Mouse (Mus musculus) heart, embryonic 16.5 days (tissue): Measurements from ENCODE around the gene Rnf222. TPM values are rescaled to one million over a fixed set of nuclear protein-coding genes. Genes with fewer than 3 reads are reported as not detected.

Experiments
- ATAC-seq: fragments of 200-750 bp; cut with Nextera tagmentation; replicated peaks from 2 replicates; pipeline ENCODE4 v1.8.0; 2017; ENCODE audit warnings: moderate number of reproducible peaks; ENCODE audit not compliant: insufficient read depth, low FRiP score; ENCODE audit errors: extremely low read depth
- H3K27ac ChIP-seq: fragments of 300-500 bp; sonication (generic); 2 replicates; pipeline ENCODE4 v1.5.1; 2014; ENCODE audit warnings: mild to moderate bottlenecking, low read length, control low read depth, moderate library complexity
- H3K27me3 ChIP-seq: fragments of 300-500 bp; sonication (generic); 2 replicates; pipeline ENCODE4 v1.6.1; 2014; ENCODE audit warnings: low read length, mixed read lengths; ENCODE audit not compliant: control insufficient read depth, insufficient read depth
- H3K36me3 ChIP-seq: fragments of 300-500 bp; sonication (generic); 2 replicates; pipeline ENCODE4 v1.6.1; 2014; ENCODE audit not compliant: control insufficient read depth, insufficient read depth
- H3K4me1 ChIP-seq: fragments of 300-500 bp; sonication (generic); 2 replicates; pipeline ENCODE4 v1.6.1; 2014; ENCODE audit warnings: low read length, mixed read lengths; ENCODE audit not compliant: control insufficient read depth, insufficient read depth
- H3K4me2 ChIP-seq: fragments of 300-500 bp; sonication (generic); 2 replicates; pipeline ENCODE4 v1.6.1; 2014; ENCODE audit warnings: low read depth, mild to moderate bottlenecking, control low read depth, low read length
- H3K4me3 ChIP-seq: fragments of 300-500 bp; sonication (generic); 2 replicates; pipeline ENCODE4 v1.5.1; 2014; ENCODE audit warnings: mild to moderate bottlenecking, control low read depth, low read length
- H3K9ac ChIP-seq: fragments of 300-500 bp; sonication (generic); 2 replicates; pipeline ENCODE4 v1.6.1; 2014; ENCODE audit warnings: low read length, control low read depth
- H3K9me3 ChIP-seq: fragments of 300-500 bp; sonication (generic); replicated peaks from 2 replicates; pipeline ENCODE4 v1.6.1; 2016; ENCODE audit warnings: low read length; ENCODE audit not compliant: control insufficient read depth
- WGBS: fragments of 180-500 bp; shearing (Covaris S2); extraction: QIAGEN DNeasy Blood & Tissue Kit; methylation state at CpG from one replicate; pipeline ENCODE4 v1.1.7; 2014; 5-methylcytosine and 5-hydroxymethylcytosine counted together
- polyA plus RNA-seq: library from polyadenylated mRNA; unstranded; fragments of >200 nt; fragmentation: Nextera tagmentation; extraction: Ambion mirVana; gene quantifications from 2 replicates; pipeline ENCODE4 v1.2.1, GENCODE M21; 2015

Rnf222 gene
- polyA plus RNA-seq, 1 experiment from 2014 or later: 0.13 TPM

DNA sequence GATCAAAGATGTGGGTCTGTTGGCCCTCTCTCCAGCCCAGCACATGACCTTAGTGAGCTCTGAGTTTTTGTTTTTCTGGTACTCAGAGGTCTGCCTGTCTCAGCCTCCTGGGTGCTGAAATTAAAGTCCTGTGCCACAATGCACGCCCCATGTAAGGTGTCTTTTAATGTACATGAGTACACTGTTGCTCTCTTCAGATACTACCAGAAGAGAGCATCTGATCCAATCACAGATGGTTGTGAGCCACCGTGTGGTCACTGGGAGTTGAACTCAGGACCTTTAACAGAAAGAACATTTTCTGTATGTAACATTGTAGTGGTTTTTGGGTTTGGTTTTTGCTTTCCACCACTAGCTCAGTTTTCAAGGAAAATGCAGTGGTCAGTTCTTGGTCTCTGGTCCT lies 15.4 kb downstream of the Rnf222 start:
- Histone ChIP-seq H3K27ac (no peak overlapping the region), H3K36me3 (peaks cover 34% of the 10 kb centered on the region), H3K27me3 (peaks cover 3% of the 10 kb centered on the region; the same call in 1 of the 2 replicates), H3K4me3 (no peak overlapping the region), H3K4me2 (no peak overlapping the region), H3K4me1 (peaks cover 11% of the 10 kb centered on the region), H3K9me3 (no peaks in the 10 kb centered on the region), H3K9ac (no peak overlapping the region)
- WGBS: 96% methylated on average over 2 of the region's 2 CpGs
- no peak for ATAC-seq

DNA sequence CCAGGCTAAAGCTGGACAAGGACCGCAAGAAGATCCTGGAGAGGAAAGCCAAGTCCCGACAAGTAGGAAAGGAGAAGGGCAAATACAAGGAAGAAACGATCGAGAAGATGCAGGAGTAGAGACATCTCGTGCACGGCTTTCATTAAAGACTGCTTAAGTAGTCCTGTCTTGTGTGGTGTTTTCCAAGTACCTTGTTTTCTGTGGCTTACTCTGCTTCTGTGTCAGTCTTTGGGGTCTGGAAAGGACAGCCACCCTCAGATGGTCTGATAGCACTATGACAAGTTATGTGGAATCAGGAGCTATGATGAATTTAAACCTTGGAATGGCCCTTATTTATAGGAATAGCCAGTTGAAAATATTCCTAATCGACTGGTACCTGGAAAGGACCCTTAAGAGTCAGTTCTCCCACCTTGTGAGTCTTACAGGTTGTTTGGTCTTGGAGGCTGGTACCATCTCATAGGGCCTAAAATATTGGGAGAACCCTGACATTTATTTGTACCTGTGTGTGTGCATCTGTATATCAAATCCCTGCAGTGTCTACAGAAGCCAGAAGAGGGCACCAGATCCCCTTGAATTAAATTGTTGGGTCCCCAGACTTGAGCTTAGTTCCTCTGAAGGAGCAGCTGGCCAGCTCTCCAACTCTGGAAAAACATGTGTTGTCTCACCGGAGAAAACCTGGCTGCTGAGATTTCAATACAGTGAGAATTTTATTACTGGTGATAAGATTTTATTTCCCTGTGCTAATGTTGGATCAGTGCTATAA lies 16.2 kb downstream of the Rnf222 start:
- Histone ChIP-seq H3K9ac (no peak overlapping the region), H3K36me3 (peaks cover 34% of the 10 kb centered on the region), H3K9me3 (no peaks in the 10 kb centered on the region), H3K27me3 (peaks cover 3% of the 10 kb centered on the region; the same call in 1 of the 2 replicates), H3K27ac (no peak overlapping the region), H3K4me1 (peaks cover 19% of the 10 kb centered on the region), H3K4me3 (no peak overlapping the region), H3K4me2 (no peak overlapping the region)
- ATAC-seq: no peak
- 78% methylated on average over 8 of the region's 8 CpGs for WGBS

- no peak overlapping the region for H3K4me3 ChIP-seq
- 83% methylated on average over 3 of the region's 3 CpGs for WGBS
- no peak overlapping the region for H3K27ac ChIP-seq
- H3K36me3 ChIP-seq: peaks cover 34% of the 10 kb centered on the region
- H3K27me3 ChIP-seq: peaks cover under 1% of the 10 kb centered on the region; the same call in 1 of the 2 replicates
- ATAC-seq: no peak
- no peak overlapping the region for H3K4me2 ChIP-seq
- no peak overlapping the region for H3K9ac ChIP-seq
- H3K4me1 ChIP-seq: peaks cover 19% of the 10 kb centered on the region
- H3K9me3 ChIP-seq: no peaks in the 10 kb centered on the region
These were observed 16.8 kb downstream of the Rnf222 start for GRCm38 (mm10) chr11:68905138-68905531.

DNA sequence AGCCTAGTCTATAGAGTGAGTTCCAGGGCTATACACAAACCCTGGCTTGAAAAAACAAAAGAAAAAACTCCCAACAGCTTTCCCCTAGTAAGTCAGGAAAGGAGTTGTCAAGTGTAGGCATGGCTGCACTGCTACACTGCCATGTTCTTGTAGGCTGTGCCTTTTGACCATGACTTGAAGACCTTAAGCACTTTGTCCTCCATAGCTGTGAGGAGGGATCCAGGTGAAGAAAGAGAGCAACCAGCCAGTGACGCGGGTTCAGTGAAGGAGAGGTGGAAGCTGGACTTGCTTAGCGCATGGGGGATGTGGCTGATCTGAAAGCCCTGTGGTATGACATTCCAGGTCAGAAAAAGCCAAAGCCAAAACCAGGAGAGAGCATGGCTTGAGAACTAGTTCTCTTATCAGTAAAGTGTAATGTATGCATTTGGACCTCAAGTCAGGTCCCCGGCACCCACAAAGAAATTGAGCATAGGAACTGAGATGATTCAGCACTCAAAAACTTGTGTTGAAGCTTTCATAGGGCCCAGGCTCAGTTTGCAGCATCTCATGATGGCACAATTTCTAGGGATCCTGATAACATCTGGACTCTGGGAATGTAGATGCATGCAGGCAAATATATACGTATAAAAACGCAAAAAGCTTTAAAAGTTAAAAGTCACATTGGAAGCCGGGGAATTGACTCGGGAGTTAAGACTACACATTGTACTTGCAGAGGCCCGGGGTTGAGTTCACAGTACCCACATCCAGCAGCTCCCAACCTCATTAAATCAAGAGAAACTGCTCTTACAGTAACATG lies 17.5 kb downstream of the Rnf222 start:
- H3K27me3 ChIP-seq: no peaks in the 10 kb centered on the region
- peaks cover 34% of the 10 kb centered on the region for H3K36me3 ChIP-seq
- H3K9ac ChIP-seq: no peak overlapping the region
- no peak overlapping the region for H3K4me2 ChIP-seq
- H3K9me3 ChIP-seq: no peaks in the 10 kb centered on the region
- WGBS: 87% methylated on average over 9 of the region's 9 CpGs
- no peak for ATAC-seq
- no peak overlapping the region for H3K4me3 ChIP-seq
- peaks cover 17% of the 10 kb centered on the region for H3K4me1 ChIP-seq
- no peak overlapping the region for H3K27ac ChIP-seq

- Histone ChIP-seq H3K27ac (0 out of 2 replicates have a peak overlapping the region, but pooled peaks have one; percentile 19), H3K4me3 (no peak overlapping the region), H3K9ac (no peak overlapping the region), H3K4me1 (peaks cover 16% of the 10 kb centered on the region), H3K4me2 (no peak overlapping the region), H3K27me3 (no peaks in the 10 kb centered on the region), H3K9me3 (no peaks in the 10 kb centered on the region), H3K36me3 (peaks cover 34% of the 10 kb centered on the region)
- 56% methylated on average over 4 of the region's 4 CpGs for WGBS
- no peak for ATAC-seq
These were observed 18.1 kb downstream of the Rnf222 start for GRCm38 (mm10) chr11:68906461-68906790.

- Histone ChIP-seq H3K9me3 (no peaks in the 10 kb centered on the region), H3K9ac (no peak overlapping the region), H3K27ac (no peak overlapping the region), H3K4me2 (no peak overlapping the region), H3K36me3 (peaks cover 34% of the 10 kb centered on the region), H3K4me1 (peaks cover 16% of the 10 kb centered on the region), H3K4me3 (no peak overlapping the region), H3K27me3 (no peaks in the 10 kb centered on the region)
- no peak for ATAC-seq
- 74% methylated on average over 3 of the region's 3 CpGs for WGBS
These were observed 18.9 kb downstream of the Rnf222 start for GRCm38 (mm10) chr11:68907251-68907650.

DNA sequence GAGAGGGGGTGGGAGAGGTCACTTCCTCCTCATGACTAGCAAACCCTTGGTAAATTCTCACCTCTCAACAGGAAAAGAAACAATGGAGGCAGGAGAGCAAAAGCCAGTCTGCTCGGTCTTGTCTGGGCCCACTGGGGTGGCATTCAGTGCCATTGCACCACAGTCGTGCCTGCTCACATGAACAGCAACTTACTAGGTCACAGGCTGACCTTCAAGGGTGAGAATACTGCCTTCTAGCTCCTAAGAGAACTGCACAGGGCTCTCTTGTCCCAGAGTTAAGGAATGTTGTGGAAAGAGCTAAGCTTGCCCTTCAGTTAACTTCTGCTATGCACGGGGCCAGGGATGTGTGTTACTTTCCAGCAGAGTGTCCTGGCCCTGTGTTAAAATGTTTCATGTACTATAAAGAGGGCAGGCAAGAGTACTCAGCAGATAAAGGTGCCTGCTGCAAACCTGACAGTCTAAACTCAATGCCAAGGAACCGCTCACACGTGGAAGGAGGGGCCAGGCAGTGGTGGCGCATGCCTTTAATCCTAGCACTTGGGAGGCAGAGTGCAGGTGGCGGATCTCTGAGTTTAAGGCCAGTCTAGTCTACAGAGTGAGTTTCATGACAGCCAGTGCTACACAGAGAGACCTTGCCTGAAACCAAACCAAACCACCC lies 20.6 kb downstream of the Rnf222 start:
- Histone ChIP-seq H3K9me3 (no peaks in the 10 kb centered on the region), H3K4me1 (peaks cover 9% of the 10 kb centered on the region), H3K9ac (peak overlapping the region; percentile 51), H3K27ac (peak overlapping the region; percentile 76), H3K4me3 (no peak overlapping the region), H3K36me3 (peaks cover 22% of the 10 kb centered on the region), H3K27me3 (no peaks in the 10 kb centered on the region), H3K4me2 (no peak overlapping the region; the same call in 1 of the 2 replicates)
- ATAC-seq: peak; percentile 50
- 28% methylated on average over 7 of the region's 7 CpGs for WGBS

GRCm38 (mm10) chr11:68911531-68912177 lies 23.3 kb downstream of the Rnf222 start:
- H3K27me3 ChIP-seq: no peaks in the 10 kb centered on the region
- H3K4me1 ChIP-seq: peaks cover 9% of the 10 kb centered on the region
- H3K4me3 ChIP-seq: no peak overlapping the region
- no peak overlapping the region for H3K9ac ChIP-seq
- 46% methylated on average over 14 of the region's 14 CpGs for WGBS
- 0 out of 2 replicates have a peak, but pooled peaks have one; percentile 41 for ATAC-seq
- H3K36me3 ChIP-seq: no peaks in the 10 kb centered on the region
- H3K9me3 ChIP-seq: no peaks in the 10 kb centered on the region
- H3K4me2 ChIP-seq: peak overlapping the region; percentile 23
- peak overlapping the region; percentile 69 for H3K27ac ChIP-seq
